Mouse (Mus musculus): ENCODE results near the gene Shisal1. TPM values are rescaled to one million over a fixed set of nuclear protein-coding genes. Genes with fewer than 3 reads are reported as not detected.
A peak's percentile ranks its signal among the peaks of the same experiment; 100 is the strongest.

Shisal1 gene
- polyA plus RNA-seq, 1 experiment from 2014 or later: 0.06 TPM

DNA sequence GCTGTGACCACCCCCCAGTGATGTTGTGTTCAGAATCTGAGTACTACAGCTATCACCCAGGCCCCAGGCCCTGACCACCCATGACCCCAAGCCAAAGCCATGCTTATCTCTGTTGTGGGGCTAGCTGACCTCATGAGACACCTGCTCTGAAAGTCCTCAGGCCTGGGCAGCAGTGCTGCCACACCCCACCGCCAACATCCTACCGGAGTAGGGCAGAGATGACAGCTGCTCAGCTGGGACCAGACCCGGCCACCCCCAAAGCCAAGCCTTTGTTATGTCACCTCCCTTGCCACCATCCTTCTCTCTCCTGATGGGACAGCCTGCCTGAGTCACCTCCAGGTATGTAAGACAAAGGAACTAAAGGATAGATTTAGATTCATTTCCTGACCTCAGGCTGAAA lies 41.1 kb downstream of the Shisal1 start:
- ATAC-seq (no peak), DNase-seq (ENCODE audit: low spot score) (no peak)
- 90% methylated on average over 3 of the region's 3 CpGs for WGBS
- no peaks in the 10 kb centered on the region for H3K4me1 ChIP-seq (ENCODE audit: insufficient read depth, low read depth, low read length)
- no peaks in the 10 kb centered on the region for H3K36me3 ChIP-seq (ENCODE audit: insufficient read depth, low read length)
- H3K9ac ChIP-seq (replicated peaks; ENCODE audit: low read depth): no peak overlapping the region
- no peak overlapping the region for H3K4me3 ChIP-seq (ENCODE audit: low read depth, low read length)
- no peak overlapping the region for H3K4me2 ChIP-seq (replicated peaks; ENCODE audit: low read depth, low read length)
- H3K27me3 ChIP-seq (replicated peaks; ENCODE audit: insufficient read depth, low read length): no peaks in the 10 kb centered on the region
- no peak overlapping the region for H3K27ac ChIP-seq (ENCODE audit: low read length)
- TF ChIP-seq CTCF (IDR thresholded peaks at IDR 0.05): no peak
- no peak for TF ChIP-seq EP300 (IDR thresholded peaks at IDR 0.05)
- no peaks in the 10 kb centered on the region for H3K9me3 ChIP-seq (ENCODE audit: low read length)

DNA sequence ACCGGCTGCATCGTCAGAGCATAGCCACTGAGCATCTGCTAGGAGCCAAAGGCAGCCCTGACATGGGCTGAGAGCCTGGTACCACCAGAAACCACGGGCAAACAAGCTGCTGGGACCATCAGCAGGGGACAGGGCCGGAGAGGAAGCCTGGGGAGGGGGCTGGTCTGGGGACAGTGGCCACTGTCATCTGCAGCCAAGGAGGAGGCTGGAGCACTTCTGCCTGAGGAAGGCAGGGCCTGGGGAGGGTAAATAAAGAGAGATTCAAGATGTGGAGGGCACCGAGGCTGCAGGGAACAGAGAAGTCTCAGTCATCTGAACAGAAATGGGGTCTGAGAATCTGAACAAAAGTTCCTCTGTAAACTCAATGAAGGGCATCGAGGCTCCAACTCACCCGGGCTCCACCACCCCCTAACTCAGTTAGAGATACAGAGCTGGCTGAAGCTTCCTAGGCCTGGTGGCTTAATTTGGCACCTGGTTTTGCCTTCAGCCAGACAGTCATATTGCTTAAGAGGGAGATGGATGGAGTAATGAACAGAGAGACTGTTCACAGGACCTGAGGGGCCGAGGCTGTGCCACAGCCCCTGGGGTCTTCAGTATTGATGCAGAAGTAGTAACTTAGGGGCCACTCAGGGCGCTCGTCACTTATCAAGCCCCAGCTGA lies 43.3 kb downstream of the Shisal1 start:
- no peak overlapping the region for H3K27ac ChIP-seq (ENCODE audit: low read length)
- no peaks in the 10 kb centered on the region for H3K36me3 ChIP-seq (ENCODE audit: insufficient read depth, low read length)
- 60% methylated on average over 10 of the region's 10 CpGs for WGBS
- no peak overlapping the region for H3K4me3 ChIP-seq (ENCODE audit: low read depth, low read length)
- DNase-seq (ENCODE audit: low spot score): no peak
- ATAC-seq: no peak
- TF ChIP-seq EP300 (IDR thresholded peaks at IDR 0.05) (no peak), CTCF (IDR thresholded peaks at IDR 0.05) (no peak)
- no peak overlapping the region for H3K9ac ChIP-seq (replicated peaks; ENCODE audit: low read depth)
- H3K27me3 ChIP-seq (replicated peaks; ENCODE audit: insufficient read depth, low read length): no peaks in the 10 kb centered on the region
- no peaks in the 10 kb centered on the region for H3K9me3 ChIP-seq (ENCODE audit: low read length)
- H3K4me2 ChIP-seq (replicated peaks; ENCODE audit: low read depth, low read length): no peak overlapping the region
- no peaks in the 10 kb centered on the region for H3K4me1 ChIP-seq (ENCODE audit: insufficient read depth, low read depth, low read length)

- Histone ChIP-seq H3K27me3 (replicated peaks; ENCODE audit: insufficient read depth, low read length) (no peaks in the 10 kb centered on the region), H3K9ac (replicated peaks; ENCODE audit: low read depth) (no peak overlapping the region), H3K27ac (ENCODE audit: low read length) (no peak overlapping the region), H3K36me3 (ENCODE audit: insufficient read depth, low read length) (no peaks in the 10 kb centered on the region), H3K4me3 (ENCODE audit: low read depth, low read length) (no peak overlapping the region), H3K4me1 (ENCODE audit: insufficient read depth, low read depth, low read length) (no peaks in the 10 kb centered on the region), H3K9me3 (ENCODE audit: low read length) (no peaks in the 10 kb centered on the region), H3K4me2 (replicated peaks; ENCODE audit: low read depth, low read length) (no peak overlapping the region)
- WGBS: 74% methylated on average over 4 of the region's 4 CpGs
- ATAC-seq (no peak), DNase-seq (ENCODE audit: low spot score) (peak; percentile 17)
- TF ChIP-seq CTCF (IDR thresholded peaks at IDR 0.05): no peak
- no peak for TF ChIP-seq EP300 (IDR thresholded peaks at IDR 0.05)
Measured at GRCm38 (mm10) chr15:84398617-84399016, 48.3 kb downstream of the Shisal1 start.

DNA sequence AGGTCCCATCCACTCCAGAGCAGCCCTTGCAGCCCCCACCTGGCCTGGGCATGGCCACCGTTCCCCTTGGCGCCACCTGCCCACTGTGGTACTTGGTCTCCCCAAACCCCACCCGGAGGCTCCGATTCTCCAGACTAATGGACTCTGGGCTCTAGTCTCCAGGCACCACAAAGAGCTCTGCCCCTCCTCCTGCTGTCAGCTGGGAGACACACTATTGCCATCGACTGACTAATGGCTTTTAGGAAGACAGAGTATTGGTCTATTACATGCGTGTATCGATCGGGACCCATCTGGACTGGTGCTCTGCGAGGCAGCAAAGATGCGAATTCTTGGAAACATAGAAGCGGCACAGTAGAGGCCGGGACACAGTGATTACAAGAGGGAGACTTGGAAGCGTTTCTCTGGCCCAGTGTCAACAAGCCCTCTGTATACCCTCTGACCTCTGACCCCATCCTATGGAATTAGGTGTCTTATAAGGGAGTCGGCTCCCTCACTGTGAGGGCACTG lies 49.2 kb downstream of the Shisal1 start:
- ATAC-seq (no peak), DNase-seq (ENCODE audit: low spot score) (no peak)
- 41% methylated on average over 14 of the region's 14 CpGs for WGBS
- no peaks in the 10 kb centered on the region for H3K27me3 ChIP-seq (replicated peaks; ENCODE audit: insufficient read depth, low read length)
- no peak overlapping the region for H3K9ac ChIP-seq (replicated peaks; ENCODE audit: low read depth)
- H3K9me3 ChIP-seq (ENCODE audit: low read length): no peaks in the 10 kb centered on the region
- H3K27ac ChIP-seq (ENCODE audit: low read length): no peak overlapping the region
- no peak overlapping the region for H3K4me3 ChIP-seq (ENCODE audit: low read depth, low read length)
- H3K36me3 ChIP-seq (ENCODE audit: insufficient read depth, low read length): no peaks in the 10 kb centered on the region
- H3K4me1 ChIP-seq (ENCODE audit: insufficient read depth, low read depth, low read length): no peaks in the 10 kb centered on the region
- H3K4me2 ChIP-seq (replicated peaks; ENCODE audit: low read depth, low read length): no peak overlapping the region
- no peak for TF ChIP-seq EP300 (IDR thresholded peaks at IDR 0.05)
- TF ChIP-seq CTCF (IDR thresholded peaks at IDR 0.05): no peak

- no peak overlapping the region for H3K9ac ChIP-seq (replicated peaks; ENCODE audit: low read depth)
- H3K27ac ChIP-seq (ENCODE audit: low read length): no peak overlapping the region
- TF ChIP-seq CTCF (IDR thresholded peaks at IDR 0.05) (no peak), EP300 (IDR thresholded peaks at IDR 0.05) (no peak)
- H3K4me2 ChIP-seq (replicated peaks; ENCODE audit: low read depth, low read length): no peak overlapping the region
- no peaks in the 10 kb centered on the region for H3K4me1 ChIP-seq (ENCODE audit: insufficient read depth, low read depth, low read length)
- H3K27me3 ChIP-seq (replicated peaks; ENCODE audit: insufficient read depth, low read length): no peaks in the 10 kb centered on the region
- no peak for ATAC-seq
- WGBS: 50% methylated on average over 14 of the region's 14 CpGs
- H3K4me3 ChIP-seq (ENCODE audit: low read depth, low read length): no peak overlapping the region
- no peak for DNase-seq (ENCODE audit: low spot score)
- H3K9me3 ChIP-seq (ENCODE audit: low read length): no peaks in the 10 kb centered on the region
- no peaks in the 10 kb centered on the region for H3K36me3 ChIP-seq (ENCODE audit: insufficient read depth, low read length)
Measured at GRCm38 (mm10) chr15:84395341-84396067, 51.4 kb downstream of the Shisal1 start.

DNA sequence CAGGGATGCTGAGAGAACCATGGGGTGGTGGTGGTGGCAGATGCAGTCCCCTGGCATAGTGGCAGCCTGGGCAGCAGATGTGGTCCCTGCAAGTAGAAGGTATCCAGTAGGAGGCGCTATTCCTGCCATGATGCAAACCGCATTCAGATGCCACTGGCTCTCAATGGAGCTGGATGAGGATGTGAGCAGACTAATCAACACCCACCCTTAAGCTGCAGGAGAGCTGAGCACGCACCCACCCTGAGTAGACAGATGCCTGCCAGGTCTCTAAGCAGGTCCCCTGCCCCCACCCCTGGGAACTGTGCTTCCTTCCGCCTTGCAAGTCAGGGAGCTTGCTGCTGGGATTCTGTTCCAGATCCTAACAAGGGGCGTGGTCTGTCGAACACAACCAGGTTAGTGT lies 53.6 kb downstream of the Shisal1 start:
- Histone ChIP-seq H3K4me3 (ENCODE audit: low read depth, low read length) (no peak overlapping the region), H3K9me3 (ENCODE audit: low read length) (no peaks in the 10 kb centered on the region), H3K4me2 (replicated peaks; ENCODE audit: low read depth, low read length) (no peak overlapping the region), H3K27ac (ENCODE audit: low read length) (no peak overlapping the region), H3K36me3 (ENCODE audit: insufficient read depth, low read length) (no peaks in the 10 kb centered on the region), H3K9ac (replicated peaks; ENCODE audit: low read depth) (no peak overlapping the region), H3K4me1 (ENCODE audit: insufficient read depth, low read depth, low read length) (no peaks in the 10 kb centered on the region), H3K27me3 (replicated peaks; ENCODE audit: insufficient read depth, low read length) (no peaks in the 10 kb centered on the region)
- no peak for TF ChIP-seq EP300 (IDR thresholded peaks at IDR 0.05)
- TF ChIP-seq CTCF (IDR thresholded peaks at IDR 0.05): peak; percentile 28; the same call in 1 of the 2 replicates
- 36% methylated on average over 6 of the region's 6 CpGs for WGBS
- DNase-seq (ENCODE audit: low spot score): no peak
- ATAC-seq: no peak

Measured in lung, postnatal 0 days (tissue).